Mouse (Mus musculus): Measurements from ENCODE around the gene Ssrp1.
A peak's percentile ranks its signal among the peaks of the same experiment; 100 is the strongest.

Ssrp1 gene

GRCm38 (mm10) chr2:85038336-85038735 is 1.3 kb downstream of the Ssrp1 start:
- no peak for DNase-seq

- no peak for DNase-seq
Observed at GRCm38 (mm10) chr2:85043623-85044022, 6.6 kb downstream of the Ssrp1 start.

- DNase-seq = no peak
Observed at GRCm38 (mm10) chr2:85046222-85046621, 9.2 kb downstream of the Ssrp1 start.

GRCm38 (mm10) chr2:85047081-85047480 is 10.0 kb downstream of the Ssrp1 start:
- DNase-seq = no peak

- peak; percentile 99 for DNase-seq
Observed at GRCm38 (mm10) chr2:85047596-85048167, 10.6 kb downstream of the Ssrp1 start, which contains the start of gene Tnks1bp1. Gene Tnks1bp1, plus strand, starts transcription at chr2:85048022.

GRCm38 (mm10) chr2:85048168-85048751 is 11.2 kb downstream of the Ssrp1 start:
- peak; percentile 60 for DNase-seq

- DNase-seq = no peak
Observed at GRCm38 (mm10) chr2:85049277-85049676, 12.2 kb downstream of the Ssrp1 start.

GRCm38 (mm10) chr2:85050001-85050634 is 13.1 kb downstream of the Ssrp1 start:
- DNase-seq = peak; percentile 57

- DNase-seq = no peak
Observed at GRCm38 (mm10) chr2:85050746-85051145, 13.7 kb downstream of the Ssrp1 start.

GRCm38 (mm10) chr2:85053192-85053816 is 16.3 kb downstream of the Ssrp1 start:
- no peak for DNase-seq

GRCm38 (mm10) chr2:85056711-85057110 is 19.7 kb downstream of the Ssrp1 start:
- DNase-seq = no peak

GRCm38 (mm10) chr2:85059677-85060076 is 22.6 kb downstream of the Ssrp1 start:
- no peak for DNase-seq

GRCm38 (mm10) chr2:85060591-85061060 is 23.6 kb downstream of the Ssrp1 start:
- DNase-seq = peak; percentile 91

GRCm38 (mm10) chr2:85061107-85061541 is 24.1 kb downstream of the Ssrp1 start:
- DNase-seq = peak; percentile 65

- peak; percentile 45 for DNase-seq
Observed at GRCm38 (mm10) chr2:85065141-85065875, 28.3 kb downstream of the Ssrp1 start.

GRCm38 (mm10) chr2:85066937-85067336 is 29.9 kb downstream of the Ssrp1 start:
- peak; percentile 52 for DNase-seq

GRCm38 (mm10) chr2:85067903-85068625 is 31.0 kb downstream of the Ssrp1 start:
- DNase-seq = peak; percentile 2

GRCm38 (mm10) chr2:85068626-85069025 is 31.6 kb downstream of the Ssrp1 start:
- no peak for DNase-seq

- DNase-seq = peak; percentile 21
Observed at GRCm38 (mm10) chr2:85070086-85070485, 33.1 kb downstream of the Ssrp1 start.

- DNase-seq = peak; percentile 81
Observed at GRCm38 (mm10) chr2:85071921-85072320, 34.9 kb downstream of the Ssrp1 start.

GRCm38 (mm10) chr2:85073751-85074150 is 36.7 kb downstream of the Ssrp1 start:
- no peak for DNase-seq

Measured in kidney, adult 11 months (tissue).